Mouse (Mus musculus) bone marrow macrophage, adult 2 months (primary cell): ENCODE measurements around the gene Fam76a.

ENCODE experiments used
- CTCF ChIP-seq: IDR thresholded peaks from 2 replicates; pipeline ENCODE4 v1.5.1; 2012; ENCODE audit warnings: low read depth, mild to moderate bottlenecking, low read length, moderate library complexity
- POLR2A ChIP-seq: IDR thresholded peaks from 2 replicates; pipeline ENCODE4 v1.6.1; 2012; ENCODE audit warnings: mild to moderate bottlenecking, low read depth, low read length, borderline replicate concordance

DNA sequence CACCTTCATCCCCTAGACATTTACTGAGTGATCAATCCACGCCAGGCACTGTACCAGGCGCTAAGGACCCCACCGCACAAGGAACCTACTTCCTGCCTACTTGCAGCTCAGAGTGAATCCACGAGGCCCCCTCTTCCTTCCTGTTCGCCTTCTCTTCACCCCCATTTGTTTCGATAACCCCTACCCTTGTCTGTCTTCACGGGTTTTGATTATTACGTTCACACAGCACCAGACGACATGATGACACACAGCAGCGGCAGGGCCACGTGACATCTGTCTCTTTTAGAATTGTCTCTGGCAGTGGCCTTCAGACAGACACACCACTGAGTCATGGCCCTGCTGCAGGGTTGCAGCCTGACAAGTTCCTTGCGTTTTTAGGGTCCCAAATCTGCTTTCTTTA lies 21.7 kb upstream of the Fam76a start:
- TF ChIP-seq CTCF (no peak), POLR2A (no peak)
